Mouse (Mus musculus) embryonic facial prominence, embryonic 12.5 days (tissue): ENCODE data around the gene Rab21. TPM values are rescaled to one million over a fixed set of nuclear protein-coding genes. Genes with fewer than 3 reads are reported as not detected.
A peak's percentile ranks its signal among the peaks of the same experiment; 100 is the strongest.

Experiments used
- ATAC-seq: fragments of 200-750 bp; cut with Nextera tagmentation; 2 replicates; pipeline ENCODE4 v1.8.0; 2017; ENCODE audit not compliant: insufficient number of reproducible peaks, insufficient read depth, low FRiP score, low TSS enrichment
- H3K27ac ChIP-seq: fragments of 300-500 bp; sonication (generic); 2 replicates; pipeline ENCODE4 v1.5.1; 2016; ENCODE audit warnings: mild to moderate bottlenecking
- H3K27me3 ChIP-seq: fragments of 300-500 bp; sonication (generic); 2 replicates; pipeline ENCODE4 v1.6.1; 2016; ENCODE audit warnings: mild to moderate bottlenecking, moderate library complexity
- H3K36me3 ChIP-seq: fragments of 300-500 bp; sonication (generic); 2 replicates; pipeline ENCODE4 v1.6.1; 2016; ENCODE audit warnings: mild to moderate bottlenecking
- H3K4me1 ChIP-seq: fragments of 300-500 bp; sonication (generic); 2 replicates; pipeline ENCODE4 v1.6.1; 2016
- H3K4me2 ChIP-seq: fragments of 300-500 bp; sonication (generic); replicated peaks from 2 replicates; pipeline ENCODE4 v1.6.1; 2016; ENCODE audit warnings: mild to moderate bottlenecking, moderate library complexity
- H3K4me3 ChIP-seq: fragments of 300-500 bp; sonication (generic); 2 replicates; pipeline ENCODE4 v1.5.1; 2016; ENCODE audit warnings: mild to moderate bottlenecking
- H3K9ac ChIP-seq: fragments of 300-500 bp; sonication (generic); 2 replicates; pipeline ENCODE4 v1.6.1; 2016; ENCODE audit warnings: mild to moderate bottlenecking, moderate library complexity
- H3K9me3 ChIP-seq: fragments of 300-500 bp; sonication (generic); 2 replicates; pipeline ENCODE4 v1.6.1; 2016; ENCODE audit warnings: mild to moderate bottlenecking, moderate library complexity
- WGBS: fragments of 180-500 bp; shearing (Covaris S2); methylation state at CpG from one replicate; pipeline ENCODE4 v1.1.7; 2016; 5-methylcytosine and 5-hydroxymethylcytosine counted together
- polyA plus RNA-seq: library from polyadenylated mRNA; unstranded; fragments of >200 nt; fragmentation: Nextera tagmentation; extraction: Ambion mirVana; gene quantifications from 2 replicates; pipeline ENCODE4 v1.2.1, GENCODE M21; 2016

The Rab21 gene
- 4.3 and 5.1 TPM in 2 replicates for polyA plus RNA-seq

GRCm38 (mm10) chr10:115315473-115316171 is at the start of gene Rab21:
Rab21 (minus strand) TSS chr10:115315594.
- peak within 1 kb of the TSS; percentile 77 for H3K4me2 ChIP-seq
- WGBS: under 1% methylated on average over 48 of the region's 48 CpGs
- peak; percentile 78 for ATAC-seq
- no peaks in the 10 kb centered on the region for H3K27me3 ChIP-seq
- peak within 1 kb of the TSS; percentile 72 for H3K4me3 ChIP-seq
- H3K9me3 ChIP-seq: no peaks in the 10 kb centered on the region
- H3K9ac ChIP-seq: peak within 1 kb of the TSS; percentile 80
- no peaks in the 10 kb centered on the region for H3K36me3 ChIP-seq
- H3K27ac ChIP-seq: peak within 1 kb of the TSS; percentile 85
- H3K4me1 ChIP-seq: peaks cover 23% of the 10 kb centered on the region

GRCm38 (mm10) chr10:115363151-115363550 is 47.8 kb upstream of the Rab21 start:
- H3K27me3 ChIP-seq: no peaks in the 10 kb centered on the region
- H3K4me3 ChIP-seq: peak overlapping the region; percentile 57
- peaks cover 13% of the 10 kb centered on the region for H3K4me1 ChIP-seq
- H3K4me2 ChIP-seq: peak overlapping the region; percentile 65
- 85% methylated on average over 4 of the region's 4 CpGs for WGBS
- no peaks in the 10 kb centered on the region for H3K9me3 ChIP-seq
- 0 out of 2 replicates have a peak overlapping the region, but pooled peaks have one; percentile 95 for H3K27ac ChIP-seq
- ATAC-seq: no peak
- no peaks in the 10 kb centered on the region for H3K36me3 ChIP-seq
- no peak overlapping the region for H3K9ac ChIP-seq

GRCm38 (mm10) chr10:115362623-115362964 is 47.2 kb upstream of the Rab21 start:
- Histone ChIP-seq H3K9ac (peak overlapping the region; percentile 51), H3K4me2 (peak overlapping the region; percentile 65), H3K4me3 (peak overlapping the region; percentile 57), H3K27ac (peak overlapping the region; percentile 95), H3K9me3 (no peaks in the 10 kb centered on the region), H3K27me3 (no peaks in the 10 kb centered on the region), H3K4me1 (peaks cover 13% of the 10 kb centered on the region), H3K36me3 (no peaks in the 10 kb centered on the region)
- WGBS: 6% methylated on average over 9 of the region's 9 CpGs
- peak; percentile 13; the same call in 1 of the 2 replicates for ATAC-seq

GRCm38 (mm10) chr10:115361840-115362622 is 46.6 kb upstream of the Rab21 start, which contains the start of gene Tmem19:
Tmem19 (minus strand) TSS chr10:115362501.
- Histone ChIP-seq H3K27ac (peak within 1 kb of the TSS; percentile 95), H3K4me1 (peaks cover 13% of the 10 kb centered on the region), H3K36me3 (0 out of 2 replicates have a peak, but pooled peaks cover 2% of the 10 kb centered on the region), H3K9me3 (no peaks in the 10 kb centered on the region), H3K4me2 (peak within 1 kb of the TSS; percentile 65), H3K4me3 (peak within 1 kb of the TSS; percentile 57), H3K27me3 (no peaks in the 10 kb centered on the region), H3K9ac (peak within 1 kb of the TSS; percentile 51)
- ATAC-seq: peak; percentile 99
- WGBS: 1% methylated on average over 56 of the region's 58 CpGs

GRCm38 (mm10) chr10:115359066-115359465 is 43.7 kb upstream of the Rab21 start:
- Histone ChIP-seq H3K27ac (no peak overlapping the region), H3K4me2 (no peak overlapping the region), H3K36me3 (peaks cover 10% of the 10 kb centered on the region; the same call in 1 of the 2 replicates), H3K27me3 (no peaks in the 10 kb centered on the region), H3K4me1 (peaks cover 13% of the 10 kb centered on the region), H3K4me3 (no peak overlapping the region), H3K9ac (no peak overlapping the region), H3K9me3 (no peaks in the 10 kb centered on the region)
- 90% methylated on average over 7 of the region's 7 CpGs for WGBS
- ATAC-seq: no peak

- H3K4me1 ChIP-seq: peaks cover 13% of the 10 kb centered on the region
- ATAC-seq: no peak
- WGBS: 93% methylated on average over 17 of the region's 17 CpGs
- no peaks in the 10 kb centered on the region for H3K9me3 ChIP-seq
- no peak overlapping the region for H3K27ac ChIP-seq
- no peak overlapping the region for H3K9ac ChIP-seq
- no peaks in the 10 kb centered on the region for H3K27me3 ChIP-seq
- no peak overlapping the region for H3K4me3 ChIP-seq
- H3K36me3 ChIP-seq: peaks cover 10% of the 10 kb centered on the region; the same call in 1 of the 2 replicates
- H3K4me2 ChIP-seq: no peak overlapping the region
Measured at GRCm38 (mm10) chr10:115358216-115358919, 43.0 kb upstream of the Rab21 start.

GRCm38 (mm10) chr10:115356106-115356505 is 40.7 kb upstream of the Rab21 start:
- Histone ChIP-seq H3K36me3 (peaks cover 10% of the 10 kb centered on the region; the same call in 1 of the 2 replicates), H3K4me2 (no peak overlapping the region), H3K27ac (no peak overlapping the region), H3K9ac (no peak overlapping the region), H3K27me3 (no peaks in the 10 kb centered on the region), H3K9me3 (no peaks in the 10 kb centered on the region), H3K4me1 (peaks cover 2% of the 10 kb centered on the region; the same call in 1 of the 2 replicates), H3K4me3 (no peak overlapping the region)
- WGBS: 89% methylated on average over 6 of the region's 7 CpGs
- ATAC-seq: no peak

GRCm38 (mm10) chr10:115355016-115355415 is 39.6 kb upstream of the Rab21 start:
- H3K36me3 ChIP-seq: peaks cover 10% of the 10 kb centered on the region; the same call in 1 of the 2 replicates
- no peak overlapping the region for H3K4me2 ChIP-seq
- H3K9ac ChIP-seq: no peak overlapping the region
- H3K9me3 ChIP-seq: no peaks in the 10 kb centered on the region
- no peaks in the 10 kb centered on the region for H3K27me3 ChIP-seq
- H3K4me1 ChIP-seq: no peaks in the 10 kb centered on the region
- H3K4me3 ChIP-seq: no peak overlapping the region
- no peak overlapping the region for H3K27ac ChIP-seq
- 89% methylated on average over 6 of the region's 6 CpGs for WGBS
- no peak for ATAC-seq

GRCm38 (mm10) chr10:115354553-115354952 is 39.2 kb upstream of the Rab21 start:
- peaks cover 10% of the 10 kb centered on the region; the same call in 1 of the 2 replicates for H3K36me3 ChIP-seq
- H3K9me3 ChIP-seq: no peaks in the 10 kb centered on the region
- H3K27ac ChIP-seq: no peak overlapping the region
- H3K4me3 ChIP-seq: no peak overlapping the region
- no peaks in the 10 kb centered on the region for H3K27me3 ChIP-seq
- no peak for ATAC-seq
- H3K9ac ChIP-seq: no peak overlapping the region
- 70% methylated on average over 6 of the region's 6 CpGs for WGBS
- H3K4me1 ChIP-seq: no peaks in the 10 kb centered on the region
- H3K4me2 ChIP-seq: no peak overlapping the region

- H3K9ac ChIP-seq: no peak overlapping the region
- 76% methylated on average over 2 of the region's 2 CpGs for WGBS
- no peak overlapping the region for H3K4me2 ChIP-seq
- H3K9me3 ChIP-seq: no peaks in the 10 kb centered on the region
- H3K4me1 ChIP-seq: no peaks in the 10 kb centered on the region
- no peak overlapping the region for H3K4me3 ChIP-seq
- H3K36me3 ChIP-seq: peaks cover 3% of the 10 kb centered on the region; the same call in 1 of the 2 replicates
- no peaks in the 10 kb centered on the region for H3K27me3 ChIP-seq
- no peak overlapping the region for H3K27ac ChIP-seq
- 0 out of 2 replicates have a peak, but pooled peaks have one; percentile 28 for ATAC-seq
Measured at GRCm38 (mm10) chr10:115350810-115351397, 35.5 kb upstream of the Rab21 start.

- WGBS: 85% methylated on average over 7 of the region's 7 CpGs
- no peak overlapping the region for H3K4me3 ChIP-seq
- no peak overlapping the region for H3K4me2 ChIP-seq
- no peaks in the 10 kb centered on the region for H3K9me3 ChIP-seq
- peaks cover 8% of the 10 kb centered on the region for H3K36me3 ChIP-seq
- no peaks in the 10 kb centered on the region for H3K4me1 ChIP-seq
- H3K27me3 ChIP-seq: no peaks in the 10 kb centered on the region
- H3K27ac ChIP-seq: no peak overlapping the region
- no peak for ATAC-seq
- no peak overlapping the region for H3K9ac ChIP-seq
Measured at GRCm38 (mm10) chr10:115349509-115349908, 34.1 kb upstream of the Rab21 start.
